Mouse (Mus musculus): ENCODE measurements around the gene Abhd12. TPM values are rescaled to one million over a fixed set of nuclear protein-coding genes. Genes with fewer than 3 reads are reported as not detected.

Abhd12 gene
- polyA plus RNA-seq, 1 experiment from 2014 or later: 47.0 TPM

GRCm38 (mm10) chr2:150900341-150900740 is 4.2 kb downstream of the Abhd12 start:
- DNase-seq (ENCODE audit: low spot score): no peak
- peaks cover 6% of the 10 kb centered on the region; the same call in 1 of the 2 replicates for H3K36me3 ChIP-seq
- H3K9me3 ChIP-seq (replicated peaks): no peaks in the 10 kb centered on the region
- peaks cover 23% of the 10 kb centered on the region for H3K4me1 ChIP-seq
- no peak overlapping the region for H3K4me3 ChIP-seq
- no peaks in the 10 kb centered on the region for H3K27me3 ChIP-seq (ENCODE audit: low read depth, poor library complexity, severe bottlenecking)
- H3K27ac ChIP-seq (replicated peaks): no peak overlapping the region
- 91% methylated on average over 6 of the region's 6 CpGs for WGBS

- Histone ChIP-seq H3K27ac (replicated peaks) (no peak overlapping the region), H3K4me3 (no peak overlapping the region), H3K4me1 (no peaks in the 10 kb centered on the region), H3K36me3 (peaks cover 6% of the 10 kb centered on the region; the same call in 1 of the 2 replicates), H3K27me3 (ENCODE audit: low read depth, poor library complexity, severe bottlenecking) (no peaks in the 10 kb centered on the region), H3K9me3 (replicated peaks) (no peaks in the 10 kb centered on the region)
- WGBS: 87% methylated on average over 7 of the region's 7 CpGs
- DNase-seq (ENCODE audit: low spot score): no peak
Measured at GRCm38 (mm10) chr2:150895691-150896252, 8.8 kb downstream of the Abhd12 start.

GRCm38 (mm10) chr2:150894617-150895267 is 9.8 kb downstream of the Abhd12 start:
- no peak for DNase-seq (ENCODE audit: low spot score)
- Histone ChIP-seq H3K9me3 (replicated peaks) (no peaks in the 10 kb centered on the region), H3K4me1 (no peaks in the 10 kb centered on the region), H3K4me3 (no peak overlapping the region), H3K27ac (replicated peaks) (no peak overlapping the region), H3K27me3 (ENCODE audit: low read depth, poor library complexity, severe bottlenecking) (no peaks in the 10 kb centered on the region), H3K36me3 (0 out of 2 replicates have a peak, but pooled peaks cover 3% of the 10 kb centered on the region)
- 89% methylated on average over 2 of the region's 2 CpGs for WGBS

GRCm38 (mm10) chr2:150887370-150887769 is 17.2 kb downstream of the Abhd12 start:
- Histone ChIP-seq H3K4me1 (no peaks in the 10 kb centered on the region), H3K27ac (replicated peaks) (no peak overlapping the region), H3K9me3 (replicated peaks) (no peaks in the 10 kb centered on the region), H3K36me3 (peaks cover 14% of the 10 kb centered on the region; the same call in 1 of the 2 replicates), H3K27me3 (ENCODE audit: low read depth, poor library complexity, severe bottlenecking) (no peaks in the 10 kb centered on the region), H3K4me3 (no peak overlapping the region)
- WGBS: 85% methylated on average over 2 of the region's 2 CpGs
- peak; percentile 9 for DNase-seq (ENCODE audit: low spot score)

- Histone ChIP-seq H3K27ac (replicated peaks) (no peak overlapping the region), H3K4me3 (no peak overlapping the region), H3K4me1 (no peaks in the 10 kb centered on the region), H3K27me3 (ENCODE audit: low read depth, poor library complexity, severe bottlenecking) (no peaks in the 10 kb centered on the region), H3K9me3 (replicated peaks) (no peaks in the 10 kb centered on the region), H3K36me3 (peaks cover 14% of the 10 kb centered on the region; the same call in 1 of the 2 replicates)
- no peak for DNase-seq (ENCODE audit: low spot score)
Measured at GRCm38 (mm10) chr2:150886315-150886714, 18.2 kb downstream of the Abhd12 start.

GRCm38 (mm10) chr2:150885814-150886213 is 18.7 kb downstream of the Abhd12 start:
- H3K4me3 ChIP-seq: no peak overlapping the region
- H3K4me1 ChIP-seq: no peaks in the 10 kb centered on the region
- H3K36me3 ChIP-seq: peaks cover 14% of the 10 kb centered on the region; the same call in 1 of the 2 replicates
- H3K27me3 ChIP-seq (ENCODE audit: low read depth, poor library complexity, severe bottlenecking): no peaks in the 10 kb centered on the region
- no peak for DNase-seq (ENCODE audit: low spot score)
- H3K9me3 ChIP-seq (replicated peaks): no peaks in the 10 kb centered on the region
- H3K27ac ChIP-seq (replicated peaks): no peak overlapping the region
- 88% methylated on average over 1 of the region's 1 CpGs for WGBS

- H3K36me3 ChIP-seq: peaks cover 11% of the 10 kb centered on the region; the same call in 1 of the 2 replicates
- no peak overlapping the region for H3K4me3 ChIP-seq
- H3K27me3 ChIP-seq (ENCODE audit: low read depth, poor library complexity, severe bottlenecking): no peaks in the 10 kb centered on the region
- 87% methylated on average over 1 of the region's 1 CpGs for WGBS
- DNase-seq (ENCODE audit: low spot score): no peak
- no peaks in the 10 kb centered on the region for H3K4me1 ChIP-seq
- H3K9me3 ChIP-seq (replicated peaks): no peaks in the 10 kb centered on the region
- H3K27ac ChIP-seq (replicated peaks): no peak overlapping the region
Measured at GRCm38 (mm10) chr2:150884779-150885110, 19.8 kb downstream of the Abhd12 start.

GRCm38 (mm10) chr2:150884075-150884778 is 20.3 kb downstream of the Abhd12 start:
- Histone ChIP-seq H3K4me3 (no peak overlapping the region), H3K36me3 (peaks cover 11% of the 10 kb centered on the region; the same call in 1 of the 2 replicates), H3K27me3 (ENCODE audit: low read depth, poor library complexity, severe bottlenecking) (no peaks in the 10 kb centered on the region), H3K27ac (replicated peaks) (no peak overlapping the region), H3K4me1 (no peaks in the 10 kb centered on the region), H3K9me3 (replicated peaks) (no peaks in the 10 kb centered on the region)
- WGBS: 92% methylated on average over 8 of the region's 8 CpGs
- DNase-seq (ENCODE audit: low spot score): no peak

- WGBS: 83% methylated on average over 4 of the region's 4 CpGs
- no peak overlapping the region for H3K27ac ChIP-seq (replicated peaks)
- DNase-seq (ENCODE audit: low spot score): no peak
- H3K4me1 ChIP-seq: no peaks in the 10 kb centered on the region
- H3K9me3 ChIP-seq (replicated peaks): no peaks in the 10 kb centered on the region
- no peaks in the 10 kb centered on the region for H3K27me3 ChIP-seq (ENCODE audit: low read depth, poor library complexity, severe bottlenecking)
- no peaks in the 10 kb centered on the region for H3K36me3 ChIP-seq
- H3K4me3 ChIP-seq: no peak overlapping the region
Measured at GRCm38 (mm10) chr2:150877561-150877960, 27.0 kb downstream of the Abhd12 start.

GRCm38 (mm10) chr2:150875226-150875625 is 29.3 kb downstream of the Abhd12 start:
- WGBS: 100% methylated on average over 1 of the region's 1 CpGs
- Histone ChIP-seq H3K27ac (replicated peaks) (no peak overlapping the region), H3K4me1 (no peaks in the 10 kb centered on the region), H3K27me3 (ENCODE audit: low read depth, poor library complexity, severe bottlenecking) (no peaks in the 10 kb centered on the region), H3K36me3 (no peaks in the 10 kb centered on the region), H3K9me3 (replicated peaks) (no peaks in the 10 kb centered on the region), H3K4me3 (no peak overlapping the region)
- DNase-seq (ENCODE audit: low spot score): no peak

GRCm38 (mm10) chr2:150874508-150874907 is 30.0 kb downstream of the Abhd12 start:
- no peaks in the 10 kb centered on the region for H3K36me3 ChIP-seq
- H3K9me3 ChIP-seq (replicated peaks): no peaks in the 10 kb centered on the region
- DNase-seq (ENCODE audit: low spot score): no peak
- H3K27me3 ChIP-seq (ENCODE audit: low read depth, poor library complexity, severe bottlenecking): no peaks in the 10 kb centered on the region
- WGBS: 93% methylated on average over 1 of the region's 1 CpGs
- no peak overlapping the region for H3K27ac ChIP-seq (replicated peaks)
- no peaks in the 10 kb centered on the region for H3K4me1 ChIP-seq
- no peak overlapping the region for H3K4me3 ChIP-seq

- 94% methylated on average over 1 of the region's 1 CpGs for WGBS
- Histone ChIP-seq H3K36me3 (no peaks in the 10 kb centered on the region), H3K27me3 (ENCODE audit: low read depth, poor library complexity, severe bottlenecking) (no peaks in the 10 kb centered on the region), H3K9me3 (replicated peaks) (peaks cover 4% of the 10 kb centered on the region; the same call in 1 of the 2 replicates), H3K27ac (replicated peaks) (no peak overlapping the region), H3K4me1 (no peaks in the 10 kb centered on the region), H3K4me3 (no peak overlapping the region)
- DNase-seq (ENCODE audit: low spot score): no peak
Measured at GRCm38 (mm10) chr2:150869446-150869845, 35.1 kb downstream of the Abhd12 start.

- H3K4me1 ChIP-seq: no peaks in the 10 kb centered on the region
- 89% methylated on average over 2 of the region's 2 CpGs for WGBS
- H3K27ac ChIP-seq (replicated peaks): no peak overlapping the region
- no peaks in the 10 kb centered on the region for H3K36me3 ChIP-seq
- H3K9me3 ChIP-seq (replicated peaks): peaks cover 4% of the 10 kb centered on the region; the same call in 1 of the 2 replicates
- DNase-seq (ENCODE audit: low spot score): no peak
- no peak overlapping the region for H3K4me3 ChIP-seq
- no peaks in the 10 kb centered on the region for H3K27me3 ChIP-seq (ENCODE audit: low read depth, poor library complexity, severe bottlenecking)
Measured at GRCm38 (mm10) chr2:150867021-150867420, 37.5 kb downstream of the Abhd12 start.
